Comparison of ENCODE assay signal across 36 mouse cellular contexts in the genomic region with DNA sequence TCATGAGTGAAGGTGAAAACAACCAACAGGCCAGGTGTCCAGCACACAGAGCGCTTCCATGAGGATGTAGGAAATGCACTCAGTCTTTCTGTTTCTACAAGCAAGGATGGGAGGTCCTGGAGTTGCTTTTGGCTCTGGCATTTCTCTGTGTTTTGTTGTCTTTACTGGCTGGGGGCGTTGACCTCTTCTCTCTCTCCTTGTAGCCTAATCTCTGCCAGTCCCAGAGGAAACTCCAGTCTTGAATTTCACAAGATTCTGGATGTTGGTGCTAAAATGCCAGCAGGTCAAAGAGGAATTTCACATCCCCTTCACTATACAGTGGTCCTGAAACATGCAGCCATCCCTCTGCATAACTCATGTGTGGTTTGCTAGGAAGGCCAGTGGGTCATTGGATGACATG. TPM values are rescaled to one million over a fixed set of nuclear protein-coding genes. Genes with fewer than 3 reads are reported as not detected.
"Had no signal": no experiment of that assay in that cellular context is flagged by ENCODE, and none has a peak within 500 bp of the region (broad histone marks: within the 10 kb centered on the region; RNA-seq: fewer than 3 reads in every experiment).

No protein-coding gene starts in this region.

- H3K4me1 ChIP-seq: hindbrain, embryonic 10.5 days; hindbrain, embryonic 12.5 days; intestine, embryonic 15.5 days; kidney, embryonic 15.5 days; limb, embryonic 13.5 days; limb, embryonic 15.5 days; liver, embryonic 12.5 days had no signal

- H3K36me3 ChIP-seq: hindbrain, embryonic 10.5 days; hindbrain, embryonic 12.5 days; intestine, embryonic 15.5 days; kidney, embryonic 15.5 days; limb, embryonic 13.5 days; limb, embryonic 15.5 days; liver, embryonic 12.5 days had no signal

- H3K27me3 ChIP-seq: hindbrain, embryonic 12.5 days; intestine, embryonic 15.5 days; kidney, embryonic 15.5 days; limb, embryonic 13.5 days; limb, embryonic 15.5 days; liver, embryonic 12.5 days had no signal

- H3K9me3 ChIP-seq: hindbrain, embryonic 10.5 days; hindbrain, embryonic 12.5 days; intestine, embryonic 15.5 days; kidney, embryonic 15.5 days; limb, embryonic 13.5 days; limb, embryonic 15.5 days; liver, embryonic 12.5 days had no signal

- DNase-seq: gastrocnemius, adult 2 months; gastrocnemius, postnatal 10 days; gastrocnemius, postnatal 25 days; heart, adult 2 months; heart, postnatal 14 days; heart, postnatal 4 days; kidney, adult 11 months; kidney, adult 2 months; kidney, adult 9 months; kidney, postnatal 14 days; kidney, postnatal 36 days; layer of hippocampus, adult 9-11 months; layer of hippocampus, postnatal 36 days; left cerebral cortex, postnatal 4 days had no signal

- H3K4me2 ChIP-seq: heart, embryonic 11.5 days; hindbrain, embryonic 12.5 days; hindbrain, embryonic 14.5 days; intestine, embryonic 15.5 days; kidney, embryonic 15.5 days; limb, embryonic 13.5 days; limb, embryonic 15.5 days; liver, embryonic 12.5 days had no signal

- ATAC-seq: hindbrain, embryonic 16.5 days; inflammation-experienced regulatory T-cells, adult 6 months; intestine, embryonic 15.5 days; liver, embryonic 12.5 days had no signal

- H3K27ac ChIP-seq: gastrocnemius, adult 2 months; heart, adult 2 months; hindbrain, embryonic 10.5 days; hindbrain, embryonic 12.5 days; hindbrain, embryonic 14.5 days; intestine, embryonic 15.5 days; kidney, embryonic 15.5 days; kidney, postnatal 0 days; limb, embryonic 13.5 days; limb, embryonic 15.5 days; liver, embryonic 12.5 days; liver, embryonic 14.5 days had no signal

- H3K9ac ChIP-seq: hindbrain, embryonic 12.5 days; hindbrain, embryonic 14.5 days; intestine, embryonic 15.5 days; kidney, embryonic 15.5 days; limb, embryonic 13.5 days; limb, embryonic 15.5 days; liver, embryonic 12.5 days; liver, embryonic 14.5 days had no signal

- H3K4me3 ChIP-seq: gastrocnemius, adult 2 months; heart, adult 2 months; hindbrain, embryonic 10.5 days; hindbrain, embryonic 12.5 days; intestine, embryonic 15.5 days; kidney, embryonic 15.5 days; limb, embryonic 13.5 days; limb, embryonic 15.5 days; liver, embryonic 12.5 days had no signal

RNA-seq across cellular contexts. Expression of gene Adipoq, which starts 2.6 kb away (rescaled TPM):
- total RNA-seq: layer of hippocampus, adult 18-20 months; layer of hippocampus, adult 8-10 months; layer of hippocampus, postnatal 14 days; layer of hippocampus, postnatal 36 days; left cerebral cortex, adult 18-20 months; left cerebral cortex, adult 8-10 months; left cerebral cortex, postnatal 10 days; left cerebral cortex, postnatal 25 days; left cerebral cortex, postnatal 4 days had no signal
- polyA plus RNA-seq: heart, embryonic 16.5 days; hindbrain, embryonic 10.5 days; hindbrain, embryonic 12.5 days; hindbrain, embryonic 14.5 days; hindbrain, embryonic 16.5 days; intestine, embryonic 15.5 days; kidney, embryonic 15.5 days; limb, embryonic 11.5 days; limb, embryonic 15.5 days; liver, embryonic 12.5 days; liver, embryonic 14.5 days had no signal
